Mouse (Mus musculus) limb, embryonic 10.5 days (tissue): ENCODE measurements around the gene Fam71f1. TPM values are rescaled to one million over a fixed set of nuclear protein-coding genes. Genes with fewer than 3 reads are reported as not detected.
"Not testable (repeated sequence)": the region's sequence is repeated elsewhere in the genome, so short reads cannot be mapped to it uniquely, and the experiment has no call there.

Source experiments
- DNase-seq: peaks from one replicate; pipeline ENCODE4 v3.0.0-alpha.2; 2017; ENCODE audit warnings: low spot score
- H3K27ac ChIP-seq: fragments of 300-500 bp; sonication (generic); 2 replicates; pipeline ENCODE4 v1.5.1; 2016; ENCODE audit warnings: mild to moderate bottlenecking
- H3K27me3 ChIP-seq: fragments of 300-500 bp; sonication (generic); 2 replicates; pipeline ENCODE4 v1.6.1; 2016; ENCODE audit warnings: low read depth, mild to moderate bottlenecking; ENCODE audit not compliant: poor library complexity, severe bottlenecking
- H3K36me3 ChIP-seq: fragments of 300-500 bp; sonication (generic); 2 replicates; pipeline ENCODE4 v1.6.1; 2016; ENCODE audit warnings: mild to moderate bottlenecking, moderate library complexity
- H3K4me1 ChIP-seq: fragments of 300-500 bp; sonication (generic); 2 replicates; pipeline ENCODE4 v1.6.1; 2016
- H3K4me3 ChIP-seq: fragments of 300-500 bp; sonication (generic); 2 replicates; pipeline ENCODE4 v1.5.1; 2016; ENCODE audit warnings: mild to moderate bottlenecking, moderate library complexity
- H3K9me3 ChIP-seq: fragments of 300-500 bp; sonication (generic); replicated peaks from 2 replicates; pipeline ENCODE4 v1.6.1; 2016; ENCODE audit warnings: mild to moderate bottlenecking
- WGBS: fragments of 180-500 bp; shearing (Covaris S2); methylation state at CpG from one replicate; pipeline ENCODE4 v1.1.7; 2016; 5-methylcytosine and 5-hydroxymethylcytosine counted together
- polyA plus RNA-seq: library from polyadenylated mRNA; unstranded; fragments of >200 nt; fragmentation: Nextera tagmentation; extraction: Ambion mirVana; gene quantifications from 2 replicates; pipeline ENCODE4 v1.2.1, GENCODE M21; 2016

The Fam71f1 gene
- polyA plus RNA-seq, 1 experiment from 2014 or later: not detected

DNA sequence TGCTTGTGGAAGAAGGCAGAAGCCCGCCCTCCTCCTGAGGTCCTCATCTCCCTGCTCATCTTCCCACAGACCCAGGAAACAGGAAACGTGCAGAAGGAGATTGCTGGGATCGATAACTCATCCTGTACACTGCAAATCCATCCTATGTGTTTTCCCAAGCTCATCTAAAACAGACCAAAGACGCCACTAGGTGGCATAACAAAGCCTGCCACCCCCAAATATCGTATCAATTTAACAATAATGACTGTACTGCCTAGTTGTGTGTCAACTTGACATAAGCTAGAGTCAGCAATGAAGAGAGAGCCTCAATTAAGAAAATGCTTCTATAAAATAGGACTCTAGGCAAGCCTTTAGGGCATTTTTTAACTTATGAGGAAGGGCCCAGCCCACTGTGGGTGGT lies 15.2 kb upstream of the Fam71f1 start:
- Histone ChIP-seq H3K9me3 (no peaks in the 10 kb centered on the region), H3K4me3 (no peak overlapping the region), H3K36me3 (no peaks in the 10 kb centered on the region), H3K27ac (no peak overlapping the region), H3K27me3 (no peaks in the 10 kb centered on the region), H3K4me1 (no peaks in the 10 kb centered on the region)
- WGBS: 54% methylated on average over 5 of the region's 5 CpGs
- no peak for DNase-seq

DNA sequence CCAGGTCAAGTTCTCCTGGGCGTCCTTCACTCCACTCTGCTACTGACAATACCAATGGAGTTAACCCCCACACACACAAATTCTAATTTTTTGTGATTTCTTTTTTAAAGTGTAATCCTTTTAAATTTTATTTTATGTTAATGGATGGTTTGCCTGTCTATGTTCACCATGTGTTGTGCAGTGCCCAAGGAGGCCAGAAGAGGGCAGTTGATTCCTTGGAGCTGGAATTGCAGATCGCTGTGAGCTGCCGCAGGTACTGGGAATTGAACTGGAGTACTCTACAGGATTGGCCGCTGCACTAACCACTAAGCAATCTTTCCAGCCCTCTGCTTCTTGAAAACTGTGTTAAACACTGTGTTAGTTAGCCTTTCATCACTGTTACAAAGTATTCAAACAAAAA lies 13.5 kb upstream of the Fam71f1 start:
- 85% methylated on average over 4 of the region's 4 CpGs for WGBS
- H3K36me3 ChIP-seq: no peaks in the 10 kb centered on the region
- no peaks in the 10 kb centered on the region for H3K4me1 ChIP-seq
- no peaks in the 10 kb centered on the region for H3K9me3 ChIP-seq
- no peaks in the 10 kb centered on the region for H3K27me3 ChIP-seq
- H3K27ac ChIP-seq: no peak overlapping the region
- H3K4me3 ChIP-seq: no peak overlapping the region
- DNase-seq: no peak

DNA sequence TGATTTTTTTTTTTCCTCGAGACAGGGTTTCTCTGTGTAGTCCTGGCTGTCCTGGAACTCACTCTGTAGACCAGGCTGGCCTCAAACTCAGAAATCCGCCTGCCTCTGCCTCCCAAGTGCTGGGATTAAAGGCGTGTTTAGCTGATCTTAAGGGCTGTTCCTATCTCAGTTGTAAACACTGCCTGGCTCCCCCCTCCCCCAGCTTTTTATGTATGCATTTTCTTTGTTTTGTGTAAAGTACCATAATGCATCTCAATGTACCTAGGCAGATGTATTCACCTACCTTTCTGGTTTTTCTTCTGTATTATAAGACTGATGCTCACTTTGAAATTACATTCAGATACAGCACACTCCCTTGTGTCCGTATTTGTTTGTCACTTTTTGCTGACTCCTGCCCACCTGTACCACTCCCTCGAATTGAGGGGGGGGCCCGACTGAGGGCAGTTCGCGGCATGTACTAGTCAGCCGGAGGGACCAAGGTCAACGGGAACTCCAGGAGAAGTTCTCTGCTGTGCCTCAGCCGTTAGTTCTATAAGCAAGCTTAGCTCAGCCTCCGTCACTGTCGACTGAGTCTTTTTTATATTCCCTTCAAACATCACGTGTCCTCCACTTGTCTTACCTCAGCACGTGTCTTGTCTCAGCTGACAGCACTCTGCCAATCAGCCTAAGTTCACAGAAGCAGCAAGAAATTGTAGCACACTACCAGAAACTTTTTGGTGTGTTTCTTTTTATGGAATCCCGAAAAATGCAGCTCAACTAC lies 9.9 kb upstream of the Fam71f1 start:
- 88% methylated on average over 16 of the region's 16 CpGs for WGBS
- no peak overlapping the region for H3K27ac ChIP-seq
- H3K36me3 ChIP-seq: no peaks in the 10 kb centered on the region
- H3K9me3 ChIP-seq: no peaks in the 10 kb centered on the region
- no peaks in the 10 kb centered on the region for H3K27me3 ChIP-seq
- DNase-seq: no peak
- no peaks in the 10 kb centered on the region for H3K4me1 ChIP-seq
- no peak overlapping the region for H3K4me3 ChIP-seq

DNA sequence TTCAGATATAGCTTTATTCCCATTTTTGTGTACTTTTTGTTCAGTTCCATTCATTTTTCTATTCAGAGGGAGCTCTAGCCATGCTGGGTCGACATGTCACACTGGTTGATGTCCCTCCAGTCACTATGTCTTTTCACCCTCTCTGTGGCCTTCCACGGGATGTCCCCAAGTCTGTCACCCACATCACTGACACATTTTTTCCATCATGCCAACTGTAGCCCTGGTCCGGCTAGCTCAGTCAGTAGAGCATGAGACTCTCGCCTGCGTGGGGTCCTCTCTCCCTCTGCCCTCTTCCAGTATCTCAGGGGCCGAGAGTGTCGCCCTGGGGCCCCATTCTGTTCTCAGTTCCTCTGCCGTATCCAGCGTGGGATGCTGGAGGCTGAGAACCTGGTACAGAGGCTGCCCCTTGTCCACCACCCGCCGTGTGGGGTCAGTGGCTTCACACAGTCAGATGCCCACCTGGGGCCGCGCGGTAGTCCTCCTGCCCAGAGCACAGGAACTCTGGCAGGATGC lies 5.2 kb upstream of the Fam71f1 start:
- H3K4me3 ChIP-seq: no peak overlapping the region
- no peak overlapping the region for H3K27ac ChIP-seq
- WGBS: 79% methylated on average over 14 of the region's 14 CpGs
- H3K36me3 ChIP-seq: no peaks in the 10 kb centered on the region
- no peaks in the 10 kb centered on the region for H3K27me3 ChIP-seq
- H3K9me3 ChIP-seq: no peaks in the 10 kb centered on the region
- no peaks in the 10 kb centered on the region for H3K4me1 ChIP-seq
- no peak for DNase-seq

DNA sequence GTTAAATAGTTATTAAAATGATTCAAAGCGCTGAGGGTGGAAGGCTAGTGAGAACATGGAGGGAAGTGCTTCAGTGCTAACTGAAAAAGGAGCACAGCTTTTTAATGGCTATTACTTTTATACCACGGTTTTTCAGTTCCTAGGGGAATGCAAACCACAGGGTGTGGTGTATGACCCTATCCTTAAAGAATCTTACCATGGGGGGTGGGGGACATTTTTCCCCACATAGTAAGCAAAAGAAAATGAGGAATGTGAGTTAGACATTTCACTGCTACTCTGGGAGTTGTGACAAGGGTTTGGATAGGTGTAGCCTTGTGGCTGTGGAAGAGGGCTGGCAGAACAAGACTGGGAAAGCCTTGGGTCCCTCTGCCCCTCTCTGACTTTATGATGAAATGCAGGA lies 1.7 kb upstream of the Fam71f1 start:
- DNase-seq: no peak
- Histone ChIP-seq H3K9me3 (no peaks in the 10 kb centered on the region), H3K27ac (no peak overlapping the region), H3K36me3 (no peaks in the 10 kb centered on the region), H3K4me1 (no peaks in the 10 kb centered on the region), H3K27me3 (no peaks in the 10 kb centered on the region), H3K4me3 (no peak overlapping the region)
- WGBS: 79% methylated on average over 2 of the region's 2 CpGs

DNA sequence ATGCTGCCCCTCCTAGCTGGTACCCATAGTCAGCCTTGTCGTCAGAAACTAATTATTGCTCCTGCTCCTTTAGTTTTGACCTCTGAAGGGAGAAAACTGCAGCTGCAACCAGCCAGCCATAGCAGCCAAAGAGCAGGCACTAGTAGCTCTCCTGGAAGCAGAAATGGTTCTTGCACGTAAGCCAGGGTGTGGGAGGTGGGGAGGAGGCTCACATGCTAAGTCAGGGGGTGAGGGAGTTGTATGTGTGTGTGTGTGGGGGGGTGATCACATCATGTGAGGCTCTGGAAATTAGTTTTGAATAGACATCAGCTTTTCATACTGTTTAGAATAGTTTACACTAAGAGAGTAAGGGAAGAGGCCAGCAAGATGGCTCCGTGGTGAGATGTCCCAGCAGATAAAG lies 999 bp upstream of the Fam71f1 start:
- H3K36me3 ChIP-seq: no peaks in the 10 kb centered on the region
- WGBS: 71% methylated on average over 3 of the region's 3 CpGs
- no peak for DNase-seq

DNA sequence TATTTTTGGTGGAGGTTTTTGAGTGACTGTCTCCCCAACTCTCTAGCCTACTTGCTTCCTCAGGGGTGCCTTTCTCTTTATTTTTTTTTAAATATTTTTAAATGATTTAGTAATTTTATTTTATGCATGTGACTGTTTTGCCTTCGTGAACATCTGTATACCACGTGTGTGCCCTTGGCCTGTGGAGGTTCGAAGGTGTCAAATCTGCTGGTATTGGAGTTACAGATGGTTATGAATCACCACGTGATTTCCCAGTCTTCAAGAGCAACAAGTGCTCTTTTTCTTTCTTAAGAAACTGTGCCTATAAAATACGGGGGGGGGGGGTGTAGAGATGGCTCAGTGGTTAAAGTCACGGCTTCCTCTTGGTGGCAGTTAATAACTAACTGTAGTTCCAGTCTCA lies 2.6 kb downstream of the Fam71f1 start:
- whole genome bisulfite sequencing: 81% methylated on average over 6 of the region's 6 CpGs
- Histone ChIP-seq H3K27ac (no peak overlapping the region), H3K9me3 (no peaks in the 10 kb centered on the region), H3K4me1 (no peaks in the 10 kb centered on the region), H3K36me3 (no peaks in the 10 kb centered on the region), H3K27me3 (no peaks in the 10 kb centered on the region), H3K4me3 (no peak overlapping the region)
- no peak for DNase-seq

More for the DNA sequence above, 999 bp upstream of the Fam71f1 start:
- H3K27ac ChIP-seq: no peak overlapping the region
- no peaks in the 10 kb centered on the region for H3K4me1 ChIP-seq
- no peaks in the 10 kb centered on the region for H3K9me3 ChIP-seq
- H3K27me3 ChIP-seq: no peaks in the 10 kb centered on the region
- no peak overlapping the region for H3K4me3 ChIP-seq

DNA sequence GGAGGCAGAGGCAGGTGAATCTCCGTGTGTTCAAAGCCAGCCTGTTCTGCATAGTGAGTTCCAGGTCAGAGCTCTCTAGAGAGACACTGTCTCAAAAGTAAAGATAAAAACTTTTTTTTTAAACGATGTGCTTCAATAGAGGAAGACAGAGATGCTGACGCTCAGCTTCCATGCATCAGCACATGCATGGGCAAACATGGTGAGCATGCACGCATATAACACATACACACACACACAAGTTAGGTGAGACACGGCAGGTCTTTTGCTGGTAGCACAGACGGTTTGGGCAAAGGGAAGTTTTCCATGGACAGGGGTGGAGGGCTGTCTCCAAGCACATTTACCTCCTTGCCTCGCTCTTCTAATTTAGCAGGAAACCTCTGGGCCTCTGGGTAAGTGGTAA lies 3.2 kb downstream of the Fam71f1 start:
- 92% methylated on average over 7 of the region's 7 CpGs for WGBS
- Histone ChIP-seq H3K27ac (no peak overlapping the region), H3K27me3 (no peaks in the 10 kb centered on the region), H3K4me1 (no peaks in the 10 kb centered on the region), H3K9me3 (no peaks in the 10 kb centered on the region), H3K4me3 (no peak overlapping the region), H3K36me3 (no peaks in the 10 kb centered on the region)
- DNase-seq: no peak

DNA sequence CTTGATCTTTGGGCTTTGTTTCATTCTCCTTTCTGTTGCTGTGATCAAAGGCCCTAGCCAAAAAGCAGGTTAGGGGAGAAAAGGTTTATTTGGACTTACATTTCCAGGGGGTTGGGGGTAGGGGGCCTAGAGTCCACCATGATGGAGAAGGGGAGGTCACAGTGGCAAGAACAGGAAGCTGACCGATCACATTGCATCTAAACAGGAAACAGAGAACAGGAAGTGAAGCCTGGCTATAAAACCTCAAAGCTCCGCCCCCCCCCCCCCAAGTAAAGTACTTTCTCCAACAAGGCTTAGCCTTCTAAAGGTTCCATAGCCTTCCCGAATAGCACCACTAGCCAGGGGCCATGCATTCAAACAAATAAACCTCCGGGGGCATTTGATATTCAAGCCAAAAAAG lies 3.8 kb downstream of the Fam71f1 start:
- Histone ChIP-seq H3K36me3 (no peaks in the 10 kb centered on the region), H3K27ac (no peak overlapping the region), H3K9me3 (no peaks in the 10 kb centered on the region), H3K4me1 (no peaks in the 10 kb centered on the region), H3K27me3 (no peaks in the 10 kb centered on the region), H3K4me3 (no peak overlapping the region)
- DNase-seq: no peak
- 84% methylated on average over 4 of the region's 4 CpGs for WGBS

DNA sequence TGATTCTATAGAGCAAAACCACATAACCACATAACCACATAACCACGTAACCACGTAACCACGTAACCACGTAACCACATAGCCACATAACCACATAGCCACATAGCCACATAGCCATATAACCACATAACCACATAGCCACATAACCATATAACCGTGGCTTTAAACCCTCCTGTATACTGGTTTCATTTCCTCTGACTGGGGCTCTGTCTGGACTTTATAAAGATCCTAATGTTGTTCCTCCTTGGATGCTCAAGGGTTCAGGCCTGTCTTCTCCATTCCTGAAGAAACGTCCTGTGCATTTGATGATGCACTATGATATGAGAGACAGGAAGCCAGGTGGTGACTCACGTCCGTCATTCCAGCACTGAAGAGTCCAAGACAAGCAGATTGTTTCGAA lies 8.0 kb downstream of the Fam71f1 start:
- 91% methylated on average over 9 of the region's 9 CpGs for WGBS
- H3K9me3 ChIP-seq: no peaks in the 10 kb centered on the region
- no peaks in the 10 kb centered on the region for H3K36me3 ChIP-seq
- no peaks in the 10 kb centered on the region for H3K27me3 ChIP-seq
- H3K4me3 ChIP-seq: no peak overlapping the region
- DNase-seq: no peak
- H3K4me1 ChIP-seq: no peaks in the 10 kb centered on the region
- no peak overlapping the region for H3K27ac ChIP-seq

DNA sequence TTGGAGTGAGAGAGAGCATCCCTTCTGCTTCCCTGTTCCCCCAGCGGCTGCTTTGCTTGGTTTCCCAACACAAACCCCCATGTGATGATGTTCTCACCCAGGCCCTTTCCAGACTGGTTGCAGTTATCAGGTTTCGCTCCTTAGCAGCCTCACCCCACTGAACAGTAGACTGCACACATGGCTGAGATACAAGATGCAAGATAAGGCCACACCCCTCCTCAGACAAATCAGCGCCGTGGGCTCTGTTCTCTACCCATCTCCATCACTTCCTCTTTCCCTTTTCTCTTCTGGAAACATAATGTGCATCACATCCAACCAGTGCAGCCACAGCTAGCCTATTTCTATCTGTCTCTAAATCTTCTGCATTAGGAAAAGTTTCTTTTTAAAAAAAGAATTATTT lies 10.6 kb downstream of the Fam71f1 start:
- Histone ChIP-seq H3K4me3 (no peak overlapping the region), H3K4me1 (no peaks in the 10 kb centered on the region)
- WGBS: 76% methylated on average over 4 of the region's 4 CpGs

DNA sequence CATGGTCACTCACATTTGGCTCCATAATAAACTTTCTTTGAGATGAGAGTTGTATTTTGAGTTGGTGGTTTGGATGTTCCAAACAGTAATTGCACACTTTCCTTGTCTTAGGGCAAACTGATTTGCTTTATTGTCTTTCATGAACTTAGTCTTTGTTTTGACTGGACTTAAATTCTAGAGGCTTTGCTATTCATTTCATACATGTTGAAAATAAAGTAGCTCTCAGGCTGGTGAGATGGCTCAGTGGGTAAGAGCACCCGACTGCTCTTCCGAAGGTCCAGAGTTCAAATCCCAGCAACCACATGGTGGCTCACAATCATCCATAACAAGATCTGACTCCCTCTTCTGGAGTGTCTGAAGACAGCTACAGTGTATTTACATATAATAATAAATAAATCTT lies 27.6 kb downstream of the Fam71f1 start:
- not testable (repeated sequence) for H3K27ac ChIP-seq, H3K9me3 ChIP-seq, H3K36me3 ChIP-seq, H3K4me3 ChIP-seq, H3K27me3 ChIP-seq, DNase-seq
- peaks cover 13% of the 10 kb centered on the region for H3K4me1 ChIP-seq
- WGBS: 88% methylated on average over 2 of the region's 2 CpGs

More for the DNA sequence above, 10.6 kb downstream of the Fam71f1 start:
- Histone ChIP-seq H3K36me3 (no peaks in the 10 kb centered on the region), H3K27me3 (no peaks in the 10 kb centered on the region), H3K9me3 (no peaks in the 10 kb centered on the region), H3K27ac (no peak overlapping the region)
- no peak for DNase-seq

DNA sequence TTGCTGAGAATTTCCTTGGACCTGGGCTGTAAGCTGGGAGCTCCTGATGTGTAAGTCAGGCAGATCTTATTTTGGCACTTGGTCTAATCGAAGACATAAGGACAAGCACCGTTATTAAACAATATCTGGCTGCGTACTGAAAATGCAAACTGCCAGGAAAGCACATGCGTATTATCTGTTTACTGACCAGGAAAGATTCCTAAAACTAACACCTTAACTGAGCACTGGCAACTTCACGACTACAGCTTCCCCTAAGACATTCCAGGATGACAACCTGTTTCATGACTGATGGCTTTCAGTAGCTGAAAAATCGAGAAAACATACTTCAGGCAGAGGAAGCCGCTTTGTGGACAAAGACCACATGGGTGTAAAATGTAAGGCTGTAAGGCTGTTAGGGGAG lies 28.2 kb downstream of the Fam71f1 start:
- Histone ChIP-seq H3K36me3 (no peaks in the 10 kb centered on the region; the same call in 1 of the 2 replicates), H3K4me3 (peak overlapping the region; percentile 94), H3K27me3 (no peaks in the 10 kb centered on the region), H3K4me1 (peaks cover 13% of the 10 kb centered on the region), H3K27ac (peak overlapping the region; percentile 89), H3K9me3 (no peaks in the 10 kb centered on the region)
- no peak for DNase-seq
- WGBS: 43% methylated on average over 7 of the region's 7 CpGs
